Mouse (Mus musculus) adipose tissue, adult 10 weeks (tissue): ENCODE results near the gene BC025446. TPM values are rescaled to one million over a fixed set of nuclear protein-coding genes. Genes with fewer than 3 reads are reported as not detected.

Source experiments
- polyA plus RNA-seq: library from polyadenylated mRNA; stranded (reverse); fragments of 350-450 nt; fragmentation: Illumina TruSeq; extraction: RNeasy Lipid Tissue Mini Kit (QIAGEN cat#74804); gene quantifications from one replicate; pipeline ENCODE4 v1.2.3, GENCODE M21; 2014; ENCODE audit warnings: low read depth, low replicate concordance

The BC025446 gene
- polyA plus RNA-seq = 3.1 TPM

DNA sequence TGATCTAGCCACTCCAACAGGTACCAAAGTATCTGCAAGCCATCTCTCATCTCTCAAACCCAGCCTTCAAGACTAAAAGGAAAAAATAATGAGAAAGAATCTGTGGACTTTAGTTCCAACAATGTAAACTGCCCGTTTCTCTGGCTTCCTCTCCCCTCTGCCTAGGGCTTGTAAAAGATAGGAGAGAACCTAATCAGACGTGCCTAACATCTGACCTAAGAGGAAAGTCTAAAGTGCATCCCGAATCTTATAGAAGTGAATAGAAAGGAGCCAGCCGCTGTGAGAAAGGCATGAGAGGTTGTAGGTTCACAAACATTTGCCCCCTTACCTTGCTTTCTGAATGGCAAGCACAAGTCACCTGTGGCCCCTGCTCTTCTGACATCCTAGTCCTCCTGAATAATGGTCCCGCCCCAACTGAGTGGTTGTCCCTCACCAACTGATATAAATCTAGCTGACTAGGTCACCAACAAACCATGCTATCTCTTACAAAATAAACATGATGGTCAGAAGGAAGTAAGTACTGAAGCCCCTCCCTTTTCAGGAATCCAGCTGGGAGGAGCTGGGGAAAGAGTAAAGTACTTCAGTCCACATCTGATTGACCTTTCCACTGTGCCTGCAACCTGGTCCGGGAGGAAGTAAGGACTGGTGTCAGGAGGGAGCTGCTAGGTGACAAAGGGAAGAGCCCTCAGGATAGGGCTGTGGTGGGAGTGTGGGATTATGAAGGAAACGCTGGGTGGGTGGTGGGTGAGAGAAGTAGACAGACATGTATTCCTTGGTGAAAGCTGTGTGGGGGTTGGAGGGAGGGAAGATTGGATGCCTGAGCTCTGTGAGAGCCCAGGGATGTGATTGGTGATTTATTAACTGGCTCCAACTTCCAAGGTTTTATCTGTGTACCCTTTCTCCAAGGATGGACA, at the start of gene BC025446:
TSS of gene BC025446 (plus strand) at position 599 of the 914 bp plus-strand sequence.

DNA sequence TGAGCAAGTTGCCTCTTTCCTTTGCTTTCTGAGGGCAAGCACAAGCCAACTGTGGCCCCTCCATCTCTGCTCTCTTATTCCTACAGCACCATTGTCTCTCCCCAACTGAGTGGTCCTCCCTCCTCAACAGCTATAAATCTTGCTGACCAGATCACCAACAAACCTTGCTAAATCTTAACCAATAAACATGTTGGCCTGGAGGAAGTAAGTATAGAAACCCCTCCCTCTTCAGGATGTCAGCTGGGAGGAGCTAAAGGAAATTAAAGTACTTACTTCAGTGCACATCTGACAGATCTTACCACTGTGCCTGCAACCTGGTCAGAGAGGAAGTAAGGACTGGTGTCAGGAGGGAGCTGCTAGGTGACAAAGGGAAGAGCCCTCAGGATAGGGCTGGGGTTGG, 51.9 kb downstream of the BC025446 start, which contains the start of gene Ly6f:
TSS of gene Ly6f (plus strand) at position 301 of the 400 bp plus-strand sequence.

Other genes with a start within 250 kb of the BC025446 start
- 0.27 TPM for gene Ly6i, start 232.9 kb upstream of the BC025446 start, polyA plus RNA-seq
- 222 TPM for gene Ly6a, start 218.3 kb upstream of the BC025446 start, polyA plus RNA-seq
- 217 TPM for gene Ly6c1, start 167.5 kb upstream of the BC025446 start, polyA plus RNA-seq
- 3.5 TPM for gene Ly6c2, start 104.4 kb upstream of the BC025446 start, polyA plus RNA-seq
- gene Ly6g, start 61.1 kb upstream of the BC025446 start, polyA plus RNA-seq = not detected
- 156 TPM for gene Ly6f, start 52.0 kb downstream of the BC025446 start, polyA plus RNA-seq